Mouse (Mus musculus) Muller cell, postnatal 12 days (primary cell): ENCODE measurements around the gene Itga9.

Source experiments
- DNase-seq: peaks from one replicate; pipeline ENCODE4 v3.0.0-alpha.2; 2015; ENCODE audit errors: inconsistent ontology term

Gene Itga9

GRCm38 (mm10) chr9:118821220-118822185, 215.0 kb downstream of the Itga9 start:
- peak; percentile 71 for DNase-seq

- no peak for DNase-seq
Measured at GRCm38 (mm10) chr9:118822186-118822555, 215.7 kb downstream of the Itga9 start.

GRCm38 (mm10) chr9:118822581-118822980, 216.1 kb downstream of the Itga9 start:
- DNase-seq = no peak

- peak; percentile 64 for DNase-seq
Measured at GRCm38 (mm10) chr9:118831080-118831479, 224.6 kb downstream of the Itga9 start.

- no peak for DNase-seq
Measured at GRCm38 (mm10) chr9:118832533-118832932, 226.0 kb downstream of the Itga9 start.

GRCm38 (mm10) chr9:118833413-118833812, 226.9 kb downstream of the Itga9 start:
- no peak for DNase-seq

- no peak for DNase-seq
Measured at GRCm38 (mm10) chr9:118838910-118839667, 232.6 kb downstream of the Itga9 start.

GRCm38 (mm10) chr9:118841247-118841646, 234.8 kb downstream of the Itga9 start:
- no peak for DNase-seq

GRCm38 (mm10) chr9:118841907-118842432, 235.5 kb downstream of the Itga9 start:
- no peak for DNase-seq

- DNase-seq = no peak
Measured at GRCm38 (mm10) chr9:118843711-118844110, 237.2 kb downstream of the Itga9 start.

- no peak for DNase-seq
Measured at GRCm38 (mm10) chr9:118845003-118845402, 238.5 kb downstream of the Itga9 start.

- no peak for DNase-seq
Measured at GRCm38 (mm10) chr9:118846766-118847165, 240.3 kb downstream of the Itga9 start.

GRCm38 (mm10) chr9:118856665-118857064, 250.2 kb downstream of the Itga9 start:
- no peak for DNase-seq

- no peak for DNase-seq
Measured at GRCm38 (mm10) chr9:118860613-118861141, 254.2 kb downstream of the Itga9 start.

- DNase-seq = no peak
Measured at GRCm38 (mm10) chr9:118862214-118862613, 255.7 kb downstream of the Itga9 start.

- DNase-seq = no peak
Measured at GRCm38 (mm10) chr9:118862852-118863260, 256.4 kb downstream of the Itga9 start.

GRCm38 (mm10) chr9:118863528-118863927, 257.0 kb downstream of the Itga9 start:
- DNase-seq = no peak

GRCm38 (mm10) chr9:118866949-118867348, 260.5 kb downstream of the Itga9 start:
- DNase-seq = no peak

- peak; percentile 57 for DNase-seq
Measured at GRCm38 (mm10) chr9:118867851-118868250, 261.4 kb downstream of the Itga9 start.

GRCm38 (mm10) chr9:118871089-118871488, 264.6 kb downstream of the Itga9 start:
- DNase-seq = no peak

- no peak for DNase-seq
Measured at GRCm38 (mm10) chr9:118873031-118873430, 266.5 kb downstream of the Itga9 start.

GRCm38 (mm10) chr9:118873596-118873995, 267.1 kb downstream of the Itga9 start:
- DNase-seq = no peak
